Mouse (Mus musculus) bone marrow, adult 2 months (tissue): ENCODE measurements at regions not wholly inside any gene's neighbourhood (a gene's known extent, or its start where the extent isn't known, plus 50 kb on each side); places are given as distances from the start of the nearest gene placed in this dataset.

ENCODE experiments used
- CTCF ChIP-seq: fragments of 200-500 bp; IDR thresholded peaks from 2 replicates; pipeline ENCODE4 v1.5.1; 2011; ENCODE audit warnings: low read length, control low read depth; ENCODE audit not compliant: control insufficient read depth, insufficient read depth
- POLR2A ChIP-seq: fragments of 200-500 bp; IDR thresholded peaks from 2 replicates; pipeline ENCODE4 v1.6.1; 2011; ENCODE audit warnings: low read depth, mild to moderate bottlenecking, control low read depth, low read length, borderline replicate concordance; ENCODE audit not compliant: control insufficient read depth

DNA sequence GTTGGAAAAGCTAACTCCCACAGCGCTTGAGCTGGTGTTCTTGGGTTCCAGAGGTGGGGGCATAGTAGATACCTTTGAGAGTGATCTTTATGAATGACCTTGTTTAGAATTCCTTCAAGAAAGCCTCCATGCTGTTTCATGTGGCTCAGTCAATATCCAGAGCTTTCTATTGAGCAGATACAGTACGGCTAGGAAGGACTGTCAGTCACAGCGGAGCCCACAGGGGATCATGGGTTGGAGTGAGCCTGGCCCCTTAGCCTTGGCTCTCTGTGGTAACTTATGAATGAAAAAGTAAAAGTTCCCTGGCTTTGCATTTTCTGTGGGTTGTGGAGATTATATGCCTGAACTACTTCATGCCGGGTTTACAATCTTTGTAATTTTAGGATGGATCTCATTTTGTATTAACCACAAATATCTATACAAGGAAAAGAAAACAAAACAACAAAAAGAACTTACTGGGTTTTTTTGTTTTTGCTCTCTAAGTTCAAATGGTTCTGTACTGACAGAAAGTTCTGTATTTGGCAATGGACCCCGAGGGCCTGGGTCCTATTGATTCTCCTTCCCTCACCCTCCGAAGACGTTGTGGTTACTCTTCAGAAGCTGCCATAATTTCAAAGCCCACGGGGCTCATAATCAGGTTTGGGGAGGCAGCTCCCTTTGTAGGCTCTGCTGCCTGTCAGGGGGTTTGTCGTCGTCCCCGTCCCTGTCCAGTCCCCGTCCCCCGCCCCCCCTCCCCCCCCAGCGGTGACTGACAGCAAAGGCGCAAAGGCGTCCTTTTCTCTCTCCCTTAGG, 117.7 kb upstream of the Tut7 start:
- TF ChIP-seq CTCF (no peak), POLR2A (no peak)
